Mouse (Mus musculus) CH12.LX (cell line): ENCODE data around the gene Ugt1a6b. TPM values are rescaled to one million over a fixed set of nuclear protein-coding genes. Genes with fewer than 3 reads are reported as not detected.
A peak's percentile ranks its signal among the peaks of the same experiment; 100 is the strongest.

Experiments used
- DNase-seq: peaks from one replicate; pipeline ENCODE4 v3.0.0-alpha.2; 2013; ENCODE audit errors: extremely low read depth
- H3K27ac ChIP-seq: 2 replicates; pipeline ENCODE4 v1.5.1; 2012; ENCODE audit warnings: low read depth, mild to moderate bottlenecking, control low read depth, moderate library complexity; ENCODE audit not compliant: insufficient read depth
- H3K27me3 ChIP-seq: replicated peaks from 2 replicates; pipeline ENCODE3; 2012; ENCODE audit warnings: inconsistent platforms
- H3K36me3 ChIP-seq, 2 experiments: replicated peaks in 1 of 2; 2 replicates each; pipeline versions ENCODE3 to v1.6.1; 2012; ENCODE audit warnings: inconsistent platforms in 1 of 2, low read length in 1 of 2, mild to moderate bottlenecking in 1 of 2, mixed read lengths in 1 of 2, moderate library complexity in 1 of 2; ENCODE audit not compliant: control insufficient read depth in 1 of 2, insufficient read depth in 1 of 2
- H3K4me1 ChIP-seq, 2 experiments: 2 replicates each; pipeline ENCODE4 v1.6.1; 2012; ENCODE audit warnings: inconsistent platforms in 1 of 2, moderate library complexity in 1 of 2; ENCODE audit not compliant: insufficient read depth in 2 of 2, control insufficient read depth in 1 of 2
- H3K4me2 ChIP-seq: 2 replicates; pipeline ENCODE4 v1.6.1; 2012; ENCODE audit warnings: low read depth, mild to moderate bottlenecking, control low read depth; ENCODE audit not compliant: poor library complexity, insufficient read depth, severe bottlenecking
- H3K4me3 ChIP-seq, 3 experiments: fragments of 150-350 bp in 1 of 3; sonication (generic) in 1 of 3; replicated peaks in 1 of 3; 2 replicates each; pipeline versions ENCODE3 to v1.5.1; 2011 to 2012; ENCODE audit warnings: low read depth in 2 of 3, low read length in 2 of 3, mild to moderate bottlenecking in 2 of 3, moderate library complexity in 2 of 3, control low read depth in 1 of 3, improper control_type of control experiment in 1 of 3, inconsistent platforms in 1 of 3, mixed read lengths in 1 of 3; ENCODE audit not compliant: poor library complexity in 1 of 3
- H3K79me2 ChIP-seq: replicated peaks from 2 replicates; pipeline ENCODE4 v1.6.1; 2012; ENCODE audit warnings: mild to moderate bottlenecking, moderate library complexity; ENCODE audit not compliant: control insufficient read depth, poor library complexity, insufficient read depth, severe bottlenecking; ENCODE audit errors: extremely low read depth
- H3K9ac ChIP-seq: 2 replicates; pipeline ENCODE4 v1.6.1; 2012; ENCODE audit warnings: low read depth, mild to moderate bottlenecking, control low read depth, moderate library complexity; ENCODE audit not compliant: insufficient read depth
- H3K9me3 ChIP-seq: replicated peaks from 2 replicates; pipeline ENCODE3; 2012; ENCODE audit warnings: low read length, inconsistent platforms, mixed read lengths
- CHD1 ChIP-seq: IDR thresholded peaks from 2 replicates; pipeline ENCODE4 v1.6.1; 2012; ENCODE audit warnings: low read depth, low read length, improper control_type of control experiment, inconsistent platforms
- E2F4 ChIP-seq: IDR thresholded peaks from 2 replicates; pipeline ENCODE4 v1.6.1; 2011; ENCODE audit warnings: low read depth, low read length, improper control_type of control experiment; ENCODE audit not compliant: insufficient replicate concordance
- ELF1 ChIP-seq: IDR thresholded peaks from 2 replicates; pipeline ENCODE4 v1.6.1; 2014; ENCODE audit warnings: low read depth, mild to moderate bottlenecking, inconsistent platforms, low read length, improper control_type of control experiment
- EP300 ChIP-seq: IDR thresholded peaks from 2 replicates; pipeline ENCODE4 v1.6.1; 2011; ENCODE audit warnings: low read length, improper control_type of control experiment
- ETS1 ChIP-seq: conservative IDR thresholded peaks from 2 replicates; pipeline ENCODE4 v1.6.1; 2012; ENCODE audit warnings: low read depth, mild to moderate bottlenecking, inconsistent platforms, low read length, improper control_type of control experiment, moderate library complexity
- GABPA ChIP-seq: IDR thresholded peaks from 2 replicates; pipeline ENCODE4 v1.6.1; 2012; ENCODE audit warnings: low read depth, low read length, improper control_type of control experiment, inconsistent platforms; ENCODE audit not compliant: insufficient replicate concordance
- IRF4 ChIP-seq: IDR thresholded peaks from 2 replicates; pipeline ENCODE4 v1.6.1; 2014; ENCODE audit warnings: low read depth, mild to moderate bottlenecking, inconsistent platforms, low read length, improper control_type of control experiment
- JUN ChIP-seq: IDR thresholded peaks from 2 replicates; pipeline ENCODE4 v1.6.1; 2011; ENCODE audit warnings: low read depth, mild to moderate bottlenecking, low read length, improper control_type of control experiment, moderate library complexity; ENCODE audit not compliant: insufficient read depth
- JUND ChIP-seq: conservative IDR thresholded peaks from 2 replicates; pipeline ENCODE4 v1.6.1; 2011; ENCODE audit warnings: low read depth, low read length, improper control_type of control experiment
- MAFK ChIP-seq: IDR thresholded peaks from 2 replicates; pipeline ENCODE4 v1.6.1; 2011; ENCODE audit warnings: low read length, improper control_type of control experiment; ENCODE audit not compliant: insufficient replicate concordance
- MXI1 ChIP-seq: IDR thresholded peaks from 2 replicates; pipeline ENCODE4 v1.6.1; 2011; ENCODE audit warnings: mild to moderate bottlenecking, low read depth, low read length, improper control_type of control experiment
- NELFE ChIP-seq: IDR thresholded peaks from 2 replicates; pipeline ENCODE4 v1.6.1; 2011; ENCODE audit warnings: low read depth, low read length, improper control_type of control experiment
- NRF1 ChIP-seq: IDR thresholded peaks from 2 replicates; pipeline ENCODE4 v1.6.1; 2014; ENCODE audit warnings: low read depth, mild to moderate bottlenecking, inconsistent platforms, low read length, improper control_type of control experiment, moderate library complexity
- PAX5 ChIP-seq: IDR thresholded peaks from 2 replicates; pipeline ENCODE4 v1.6.1; 2012; ENCODE audit warnings: low read length, inconsistent platforms, mixed read lengths
- POLR2A ChIP-seq: IDR thresholded peaks from 2 replicates; pipeline ENCODE4 v1.6.1; 2011; ENCODE audit warnings: low read depth, mild to moderate bottlenecking, improper control_type of control experiment, low read length
- RAD21 ChIP-seq: IDR thresholded peaks from 2 replicates; pipeline ENCODE4 v1.6.1; 2011; ENCODE audit warnings: low read depth, mild to moderate bottlenecking, low read length, improper control_type of control experiment, moderate library complexity
- RCOR1 ChIP-seq: conservative IDR thresholded peaks from 2 replicates; pipeline ENCODE4 v1.6.1; 2012; ENCODE audit warnings: low read depth, mild to moderate bottlenecking, inconsistent platforms, low read length, improper control_type of control experiment
- SIN3A ChIP-seq: IDR thresholded peaks from 2 replicates; pipeline ENCODE4 v1.6.1; 2012; ENCODE audit warnings: low read length, improper control_type of control experiment, inconsistent platforms
- SMC3 ChIP-seq: IDR thresholded peaks from 2 replicates; pipeline ENCODE4 v1.6.1; 2011; ENCODE audit warnings: low read depth, low read length, improper control_type of control experiment
- TBP ChIP-seq: conservative IDR thresholded peaks from 2 replicates; pipeline ENCODE4 v1.6.1; 2011; ENCODE audit warnings: low read depth, low read length, improper control_type of control experiment
- USF1 ChIP-seq: IDR thresholded peaks from 2 replicates; pipeline ENCODE4 v1.6.1; 2014; ENCODE audit warnings: low read depth, mild to moderate bottlenecking, inconsistent platforms, low read length, improper control_type of control experiment
- ZC3H11A ChIP-seq: IDR thresholded peaks from 2 replicates; pipeline ENCODE4 v1.6.1; 2012; ENCODE audit warnings: low read depth, mild to moderate bottlenecking, inconsistent platforms, low read length, improper control_type of control experiment
- ZMIZ1 ChIP-seq: IDR thresholded peaks from 2 replicates; pipeline ENCODE4 v1.6.1; 2012; ENCODE audit warnings: low read depth, mild to moderate bottlenecking, inconsistent platforms, low read length, improper control_type of control experiment
- dilution Hi-C: fragments of 300-500 bp; cut with MboI; formaldehyde crosslinking; loops from 2 replicates; pipeline ENCODE4 v1.14.3; 2020; ENCODE audit warnings: low sequenced_read_pairs; ENCODE audit not compliant: extremely low pct_unique_long_range_greater_than_20kb, extremely low pct_ligation_motif_present
- in situ Hi-C: fragments of 300-500 bp; cut with MboI; formaldehyde crosslinking; loops from 3 replicates; pipeline ENCODE4 v1.14.3; 2019; ENCODE audit warnings: low sequenced_read_pairs, low pct_ligation_motif_present, low pct_unique_long_range_greater_than_20kb, mixed read lengths
- polyA plus RNA-seq: library from polyadenylated mRNA; unstranded; fragments of >175 nt; gene quantifications from 2 replicates; pipeline ENCODE4 v1.2.1, GENCODE M21; 2012; ENCODE audit warnings: low read depth; ENCODE audit not compliant: insufficient read length
- total RNA-seq, 2 experiments: library from RNA; depleted of rRNA; stranded (reverse); fragments of 300-350 nt in 1 of 2; fragments of >200 nt in 1 of 2; gene quantifications; 2 replicates each; pipeline ENCODE4 v1.2.3; 2012 to 2014

The Ugt1a6b gene
- total and polyA plus RNA-seq, 3 experiments, result 0.13 to 0.26 TPM; not detected in 1

DNA sequence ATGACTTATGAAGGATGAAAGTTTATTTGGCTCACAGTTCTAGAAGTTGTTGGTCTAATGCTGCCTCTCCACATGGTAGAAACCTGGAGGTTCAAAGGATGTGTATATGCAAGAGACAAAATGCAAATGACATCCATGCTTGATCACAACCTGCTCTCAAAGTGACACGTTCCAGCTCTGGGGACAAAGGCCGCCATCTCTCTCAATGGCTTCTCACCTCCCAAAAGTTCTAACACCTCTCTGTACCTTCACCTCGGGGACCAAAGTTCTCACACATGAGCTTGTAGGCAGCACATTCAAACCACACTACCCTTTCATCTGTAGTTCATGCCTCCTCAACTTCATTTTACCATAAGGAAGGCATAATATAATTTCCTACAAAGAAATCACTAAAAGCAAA, 114.5 kb downstream of the Ugt1a6b start:
- no peaks in the 10 kb centered on the region for H3K27me3 ChIP-seq
- H3K9me3 ChIP-seq, result peaks cover 74% of the 10 kb centered on the region
- H3K4me2 ChIP-seq, result no peak overlapping the region
- dilution Hi-C loops (no loop called here), in situ Hi-C loops (no loop called here)
- H3K4me3 ChIP-seq, result no peak overlapping the region
- no peak for TF ChIP-seq CHD1
- no peak for TF ChIP-seq E2F4
- no peak for TF ChIP-seq USF1
- TF ChIP-seq TBP, result no peak
- TF ChIP-seq POLR2A, result no peak
- TF ChIP-seq ZC3H11A, result no peak
- TF ChIP-seq PAX5, result no peak
- TF ChIP-seq EP300, result no peak
- TF ChIP-seq NRF1, result no peak
- no peak for TF ChIP-seq ZMIZ1
- H3K36me3 ChIP-seq, result no peaks in the 10 kb centered on the region
- no peak overlapping the region for H3K9ac ChIP-seq
- H3K79me2 ChIP-seq, result no peaks in the 10 kb centered on the region
- no peaks in the 10 kb centered on the region for H3K4me1 ChIP-seq
- DNase-seq, result peak; percentile 7
- no peak overlapping the region for H3K27ac ChIP-seq

DNA sequence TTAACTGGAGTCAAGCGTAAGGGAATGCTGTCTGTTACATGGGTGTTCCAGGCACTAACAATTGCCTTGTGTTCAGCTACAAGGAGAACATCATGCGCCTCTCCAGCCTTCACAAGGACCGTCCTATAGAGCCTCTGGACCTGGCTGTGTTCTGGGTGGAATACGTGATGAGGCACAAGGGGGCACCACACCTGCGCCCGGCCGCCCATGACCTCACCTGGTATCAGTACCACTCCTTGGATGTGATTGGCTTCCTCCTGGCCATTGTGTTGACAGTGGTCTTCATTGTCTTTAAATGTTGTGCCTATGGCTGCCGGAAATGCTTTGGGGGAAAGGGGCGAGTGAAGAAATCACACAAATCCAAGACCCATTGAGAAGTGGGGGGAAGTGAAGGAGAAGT, 115.0 kb downstream of the Ugt1a6b start:
- no peak overlapping the region for H3K4me3 ChIP-seq
- peak; percentile 2 for DNase-seq
- no peaks in the 10 kb centered on the region for H3K27me3 ChIP-seq
- in situ Hi-C loops, result no loop called here
- H3K79me2 ChIP-seq, result no peaks in the 10 kb centered on the region
- H3K9me3 ChIP-seq, result peaks cover 69% of the 10 kb centered on the region
- no peak overlapping the region for H3K4me2 ChIP-seq
- no peaks in the 10 kb centered on the region for H3K4me1 ChIP-seq
- no peak overlapping the region for H3K27ac ChIP-seq
- no peak for TF ChIP-seq ZMIZ1
- TF ChIP-seq CHD1, result no peak
- no peak for TF ChIP-seq JUN
- no peak for TF ChIP-seq IRF4
- no peak for TF ChIP-seq ELF1
- TF ChIP-seq SMC3, result no peak
- TF ChIP-seq ETS1, result no peak
- no peak for TF ChIP-seq SIN3A
- TF ChIP-seq MAFK, result no peak
- TF ChIP-seq RCOR1, result no peak
- no peak for TF ChIP-seq NRF1
- no peak for TF ChIP-seq NELFE
- TF ChIP-seq JUND, result no peak
- TF ChIP-seq MXI1, result no peak
- TF ChIP-seq USF1, result no peak
- TF ChIP-seq RAD21, result no peak
- no peak for TF ChIP-seq GABPA
- no peaks in the 10 kb centered on the region for H3K36me3 ChIP-seq
- no peak overlapping the region for H3K9ac ChIP-seq
- dilution Hi-C loops, result no loop called here
